Mouse (Mus musculus) heart, postnatal 0 days (tissue): Measurements from ENCODE around the gene Apof. TPM values are rescaled to one million over a fixed set of nuclear protein-coding genes. Genes with fewer than 3 reads are reported as not detected.

ENCODE experiments used
- ATAC-seq: fragments of 200-750 bp; cut with Nextera tagmentation; 2 replicates; pipeline ENCODE4 v1.8.0; 2017; ENCODE audit warnings: low read depth, moderate number of reproducible peaks, moderate library complexity; ENCODE audit not compliant: insufficient read depth
- DNase-seq: peaks from one replicate; pipeline ENCODE4 v3.0.0-alpha.2; 2016; ENCODE audit warnings: low spot score
- H3K27ac ChIP-seq: fragments of 300-500 bp; sonication (generic); 2 replicates; pipeline ENCODE4 v1.5.1; 2014; ENCODE audit warnings: low read depth, mild to moderate bottlenecking
- H3K27me3 ChIP-seq: fragments of 300-500 bp; sonication (generic); 2 replicates; pipeline ENCODE4 v1.6.1; 2014; ENCODE audit warnings: low read length, mixed read lengths; ENCODE audit not compliant: control insufficient read depth, insufficient read depth
- H3K36me3 ChIP-seq: fragments of 300-500 bp; sonication (generic); replicated peaks from 2 replicates; pipeline ENCODE4 v1.6.1; 2014; ENCODE audit warnings: low read length, mixed read lengths; ENCODE audit not compliant: control insufficient read depth, insufficient read depth
- H3K4me1 ChIP-seq: fragments of 300-500 bp; sonication (generic); 2 replicates; pipeline ENCODE4 v1.6.1; 2014; ENCODE audit warnings: antibody characterized with exemption; ENCODE audit not compliant: control insufficient read depth, insufficient read depth
- H3K4me2 ChIP-seq: fragments of 300-500 bp; sonication (generic); 2 replicates; pipeline ENCODE4 v1.6.1; 2014; ENCODE audit warnings: low read depth, mild to moderate bottlenecking, low read length, moderate library complexity
- H3K4me3 ChIP-seq: fragments of 300-500 bp; sonication (generic); 2 replicates; pipeline ENCODE4 v1.5.1; 2014; ENCODE audit warnings: low read depth, low read length
- H3K9ac ChIP-seq: fragments of 300-500 bp; sonication (generic); replicated peaks from 2 replicates; pipeline ENCODE4 v1.6.1; 2014; ENCODE audit warnings: low read depth, low read length, mixed read lengths
- H3K9me3 ChIP-seq: fragments of 300-500 bp; sonication (generic); replicated peaks from 2 replicates; pipeline ENCODE4 v1.6.1; 2016; ENCODE audit warnings: low read length; ENCODE audit not compliant: control insufficient read depth
- CTCF ChIP-seq: IDR thresholded peaks from 2 replicates; pipeline ENCODE4 v1.5.1; 2016; ENCODE audit warnings: antibody characterized with exemption, control low read depth, low read depth
- EP300 ChIP-seq: IDR thresholded peaks from 2 replicates; pipeline ENCODE4 v1.6.1; 2016; ENCODE audit warnings: antibody characterized with exemption, low read depth
- WGBS: fragments of 180-500 bp; shearing (Covaris S2); extraction: QIAGEN DNeasy Blood & Tissue Kit; methylation state at CpG from one replicate; pipeline ENCODE4 v1.1.7; 2014; 5-methylcytosine and 5-hydroxymethylcytosine counted together
- polyA plus RNA-seq: library from polyadenylated mRNA; unstranded; fragments of >200 nt; fragmentation: Nextera tagmentation; extraction: Ambion mirVana; gene quantifications from 2 replicates; pipeline ENCODE4 v1.2.1, GENCODE M21; 2015
- total RNA-seq: library from RNA; depleted of rRNA; stranded (reverse); fragments of >200 nt; gene quantifications from 2 replicates; pipeline ENCODE4 v1.2.3, GENCODE M21; 2014; ENCODE audit warnings: low replicate concordance

Apof gene
- total and polyA plus RNA-seq, 2 experiments from 2014 or later = not detected

DNA sequence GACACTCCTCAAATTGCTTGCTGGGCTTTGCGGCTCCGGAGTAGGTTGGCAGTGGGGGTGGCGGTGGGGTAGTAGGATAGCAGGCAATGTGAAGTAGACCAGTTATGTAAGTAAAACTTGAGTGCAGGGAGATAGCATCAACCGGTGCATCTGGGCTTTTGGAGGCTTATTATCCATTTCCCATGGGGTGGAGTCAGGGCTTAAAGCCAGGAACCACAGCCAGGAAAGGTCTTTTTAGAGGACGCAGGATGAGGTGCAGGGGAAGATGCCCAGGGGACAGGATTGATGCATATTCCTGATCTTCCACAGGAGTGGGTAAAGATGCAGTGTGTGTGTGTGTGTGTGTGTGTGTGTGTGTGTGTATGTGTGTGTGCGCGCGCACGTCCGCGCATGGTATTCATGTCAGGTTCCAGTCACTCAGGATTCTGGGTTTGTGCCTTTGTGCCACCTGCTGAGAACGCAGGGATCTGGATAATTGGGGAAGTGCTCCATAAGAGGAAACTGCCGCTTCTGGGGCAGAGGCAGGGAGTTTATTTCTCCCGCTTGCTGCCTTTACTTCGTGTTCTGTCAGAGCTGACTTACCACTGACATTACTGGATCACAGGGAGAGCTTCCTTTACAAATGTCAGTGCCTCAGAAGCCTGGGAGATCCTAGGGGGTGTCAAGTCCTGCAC is 30.5 kb upstream of the Apof start:
- H3K27me3 ChIP-seq = no peaks in the 10 kb centered on the region
- no peaks in the 10 kb centered on the region for H3K9me3 ChIP-seq
- H3K4me3 ChIP-seq = no peak overlapping the region
- peaks cover 2% of the 10 kb centered on the region; the same call in 1 of the 2 replicates for H3K4me1 ChIP-seq
- DNase-seq = no peak
- TF ChIP-seq CTCF = no peak
- TF ChIP-seq EP300 = no peak
- WGBS = 70% methylated on average over 15 of the region's 15 CpGs
- no peak overlapping the region for H3K27ac ChIP-seq
- H3K4me2 ChIP-seq = no peak overlapping the region
- H3K36me3 ChIP-seq = peaks cover 6% of the 10 kb centered on the region; the same call in 1 of the 2 replicates
- no peak overlapping the region for H3K9ac ChIP-seq
- ATAC-seq = no peak

DNA sequence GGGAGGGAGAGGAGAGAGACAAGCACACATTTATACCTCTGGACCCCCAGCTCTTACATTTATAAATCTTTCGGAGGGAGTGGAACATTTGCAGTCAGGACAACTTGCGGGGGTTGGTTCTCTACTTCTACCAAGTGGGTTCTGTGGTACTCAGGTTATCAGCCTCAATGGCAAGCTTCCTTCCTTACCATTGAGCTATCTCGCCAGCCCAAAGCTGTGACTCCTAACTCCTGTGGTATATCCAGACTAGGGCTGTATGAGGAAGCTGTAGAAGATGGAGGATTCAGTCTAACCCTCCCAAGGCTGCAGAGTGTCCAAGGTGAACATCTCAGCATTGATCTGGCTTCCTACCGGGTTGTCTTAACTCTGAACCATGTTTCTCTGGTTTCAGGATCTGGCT is 29.3 kb upstream of the Apof start:
- TF ChIP-seq CTCF (no peak), EP300 (no peak)
- Histone ChIP-seq H3K9ac (no peak overlapping the region), H3K4me3 (no peak overlapping the region), H3K27ac (no peak overlapping the region), H3K27me3 (no peaks in the 10 kb centered on the region), H3K9me3 (no peaks in the 10 kb centered on the region), H3K36me3 (peaks cover 6% of the 10 kb centered on the region; the same call in 1 of the 2 replicates), H3K4me1 (peaks cover 6% of the 10 kb centered on the region; the same call in 1 of the 2 replicates), H3K4me2 (no peak overlapping the region)
- WGBS = 88% methylated on average over 4 of the region's 4 CpGs
- DNase-seq (no peak), ATAC-seq (no peak)

DNA sequence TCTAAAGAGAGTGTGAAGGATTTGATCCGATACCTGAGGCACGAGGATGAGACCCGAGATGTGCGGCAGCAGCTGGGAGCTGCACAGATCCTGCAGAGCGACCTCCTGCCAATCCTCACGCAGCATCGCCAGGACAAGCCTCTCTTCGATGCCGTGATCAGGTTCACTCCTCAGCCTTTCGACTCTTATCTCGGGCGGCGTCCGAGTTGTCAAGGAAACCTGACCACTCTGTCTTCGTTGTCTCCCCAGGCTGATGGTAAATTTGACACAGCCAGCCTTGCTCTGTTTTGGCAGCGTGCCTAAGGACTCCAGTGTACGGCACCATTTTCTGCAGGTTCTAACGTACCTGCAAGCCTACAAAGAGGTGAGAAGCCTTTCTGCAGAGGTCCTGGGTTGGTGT is 28.3 kb upstream of the Apof start:
- Histone ChIP-seq H3K9ac (no peak overlapping the region), H3K9me3 (no peaks in the 10 kb centered on the region), H3K27ac (no peak overlapping the region), H3K4me2 (no peak overlapping the region), H3K27me3 (no peaks in the 10 kb centered on the region), H3K36me3 (peaks cover 6% of the 10 kb centered on the region; the same call in 1 of the 2 replicates), H3K4me1 (peaks cover 6% of the 10 kb centered on the region; the same call in 1 of the 2 replicates), H3K4me3 (no peak overlapping the region)
- ATAC-seq = no peak
- WGBS = 67% methylated on average over 18 of the region's 18 CpGs
- DNase-seq = no peak
- TF ChIP-seq EP300 = no peak
- TF ChIP-seq CTCF = no peak

DNA sequence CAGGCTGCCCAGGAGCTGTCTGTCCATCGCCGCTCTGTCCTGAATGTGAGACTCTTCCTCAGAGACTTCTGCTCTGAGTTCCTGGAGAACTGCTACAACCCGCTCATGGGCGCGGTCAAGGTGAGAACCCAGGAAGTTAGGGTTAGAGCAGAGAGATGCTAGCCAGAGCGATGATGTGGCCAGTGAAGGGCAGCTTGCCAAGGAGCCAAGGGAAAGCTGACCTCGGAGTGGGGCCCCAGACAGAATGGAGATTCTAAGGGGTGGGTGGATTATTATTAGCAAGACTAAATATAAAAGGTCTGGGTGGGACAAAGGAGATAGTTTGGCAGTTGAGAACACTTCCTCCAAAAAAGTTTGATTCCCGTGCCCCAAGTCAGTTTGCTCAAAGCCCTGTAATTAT is 25.2 kb upstream of the Apof start:
- Histone ChIP-seq H3K4me1 (peaks cover 12% of the 10 kb centered on the region; the same call in 1 of the 2 replicates), H3K27ac (peak overlapping the region; percentile 25; the same call in 1 of the 2 replicates), H3K9ac (no peak overlapping the region), H3K9me3 (no peaks in the 10 kb centered on the region), H3K36me3 (peaks cover 11% of the 10 kb centered on the region; the same call in 1 of the 2 replicates), H3K4me3 (no peak overlapping the region), H3K4me2 (no peak overlapping the region), H3K27me3 (no peaks in the 10 kb centered on the region)
- 60% methylated on average over 8 of the region's 8 CpGs for WGBS
- no peak for TF ChIP-seq EP300
- no peak for TF ChIP-seq CTCF
- no peak for ATAC-seq
- no peak for DNase-seq

DNA sequence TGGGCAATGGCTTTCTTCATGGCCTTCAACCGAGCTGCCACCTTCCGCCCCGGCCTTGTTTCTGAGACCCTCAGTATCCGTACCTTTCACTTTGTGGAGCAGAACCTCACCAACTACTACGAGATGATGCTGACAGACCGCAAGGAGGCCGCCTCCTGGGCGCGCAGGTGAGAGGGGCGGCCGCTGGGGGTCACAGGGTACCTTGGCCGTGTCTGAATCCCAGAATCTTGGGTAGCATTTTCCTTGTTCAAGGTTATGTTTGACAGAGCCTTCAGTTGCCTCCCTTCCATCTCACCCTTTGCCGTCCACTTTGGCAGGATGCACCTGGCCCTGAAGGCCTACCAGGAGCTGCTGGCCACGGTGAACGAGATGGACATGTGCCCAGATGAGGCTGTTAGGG is 24.4 kb upstream of the Apof start:
- Histone ChIP-seq H3K4me1 (peaks cover 12% of the 10 kb centered on the region; the same call in 1 of the 2 replicates), H3K4me3 (no peak overlapping the region), H3K36me3 (peaks cover 16% of the 10 kb centered on the region), H3K9ac (no peak overlapping the region), H3K4me2 (no peak overlapping the region), H3K9me3 (no peaks in the 10 kb centered on the region), H3K27me3 (no peaks in the 10 kb centered on the region), H3K27ac (no peak overlapping the region)
- ATAC-seq (no peak), DNase-seq (no peak)
- TF ChIP-seq CTCF (no peak), EP300 (no peak)
- 88% methylated on average over 15 of the region's 15 CpGs for WGBS
